Mouse (Mus musculus) cerebral cortex, adult 2 months (tissue): ENCODE results near the gene Gng12.

Experiments used
- WGBS: fragments of 180-500 bp; shearing (Covaris S2); methylation state at CpG from one replicate; pipeline ENCODE4 v1.1.7; 2018; 5-methylcytosine and 5-hydroxymethylcytosine counted together

Gene Gng12

GRCm38 (mm10) chr6:66896119-66896920 lies at the start of gene Gng12:
Gng12 (plus strand) TSS chr6:66896397.
- WGBS: under 1% methylated on average over 97 of the region's 98 CpGs

DNA sequence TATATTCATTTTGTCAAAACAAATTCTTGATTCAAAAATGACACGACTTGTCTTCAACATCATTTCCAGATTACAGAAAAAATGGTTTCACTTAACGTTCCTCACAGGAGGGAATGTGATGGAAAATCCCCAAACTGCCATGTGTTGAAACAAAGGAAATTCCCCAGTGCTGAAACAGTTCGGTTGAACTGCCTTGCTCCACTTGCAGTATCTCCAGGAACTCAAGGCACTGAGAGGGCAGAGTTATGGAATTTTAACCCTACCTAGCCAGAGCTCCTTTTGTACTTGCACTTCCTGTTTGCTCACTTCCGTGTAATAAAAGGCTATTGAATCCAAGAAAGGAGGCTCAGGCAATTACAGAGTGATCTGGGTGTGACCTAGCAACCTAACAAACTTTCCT lies 47.3 kb upstream of the Gng12 start:
- 45% methylated on average over 4 of the region's 4 CpGs for WGBS

- 89% methylated on average over 1 of the region's 1 CpGs for WGBS
Measured at GRCm38 (mm10) chr6:66858356-66858755, 37.8 kb upstream of the Gng12 start.

GRCm38 (mm10) chr6:66864463-66864862 lies 31.7 kb upstream of the Gng12 start:
- 81% methylated on average over 2 of the region's 2 CpGs for WGBS

- WGBS: 98% methylated on average over 1 of the region's 1 CpGs
Measured at GRCm38 (mm10) chr6:66866295-66866694, 29.9 kb upstream of the Gng12 start.

DNA sequence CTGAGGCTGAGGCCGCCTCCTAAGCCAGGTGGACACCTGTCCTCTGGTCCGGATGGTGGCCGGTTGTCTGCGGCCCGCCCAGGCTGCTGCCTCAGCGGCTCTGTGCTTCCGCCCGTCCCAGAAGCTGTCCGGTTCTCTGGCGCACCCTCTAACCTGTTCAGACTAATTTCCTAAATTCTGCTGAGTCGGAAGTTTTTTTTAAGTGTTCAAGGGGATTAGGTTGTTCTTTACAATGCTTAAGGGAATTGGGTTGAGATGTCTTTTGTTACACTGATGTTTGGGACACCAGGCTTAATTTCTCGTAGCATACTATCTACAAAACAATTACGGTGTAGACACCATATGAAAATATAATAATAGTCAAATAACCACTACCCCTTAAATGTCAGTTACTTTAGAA lies 19.1 kb upstream of the Gng12 start:
- 94% methylated on average over 13 of the region's 13 CpGs for WGBS

DNA sequence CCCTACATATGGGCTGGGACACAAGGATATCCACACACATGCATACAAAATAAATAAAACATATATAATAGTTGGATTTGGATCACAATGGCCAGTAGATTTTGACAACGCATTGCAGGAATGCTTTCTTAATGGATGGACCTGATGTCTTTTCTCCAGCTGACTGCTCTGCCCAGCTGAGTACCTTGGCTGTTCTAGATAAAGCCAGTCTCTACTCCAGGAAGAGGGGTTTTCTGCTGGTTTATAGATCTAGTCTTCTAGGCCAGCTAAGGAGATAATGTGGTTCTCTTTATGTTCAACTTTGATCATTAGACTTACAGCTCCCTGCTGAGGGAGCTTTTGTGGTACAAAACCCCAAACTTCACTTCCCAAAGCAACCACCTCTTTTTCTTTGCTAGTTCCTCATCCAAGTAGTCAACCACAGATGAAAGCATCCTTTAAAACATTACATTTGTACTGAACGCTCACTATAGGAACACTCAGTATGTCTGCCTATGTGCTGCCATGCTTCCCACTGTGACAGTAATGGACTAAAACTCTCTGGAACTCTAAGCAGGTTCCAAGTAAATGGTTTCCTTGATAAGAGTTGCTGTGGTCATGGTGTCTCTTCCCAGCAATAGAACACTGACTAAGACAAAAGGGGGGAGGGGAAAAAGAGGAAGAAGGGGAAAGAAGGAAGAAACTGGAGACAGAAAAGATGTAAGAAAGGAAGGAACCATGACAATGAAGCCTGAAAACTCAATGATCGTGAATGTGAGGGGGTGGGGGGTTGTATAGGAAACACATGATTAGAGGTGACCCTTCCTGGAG lies 5.6 kb upstream of the Gng12 start:
- WGBS: 88% methylated on average over 3 of the region's 3 CpGs

DNA sequence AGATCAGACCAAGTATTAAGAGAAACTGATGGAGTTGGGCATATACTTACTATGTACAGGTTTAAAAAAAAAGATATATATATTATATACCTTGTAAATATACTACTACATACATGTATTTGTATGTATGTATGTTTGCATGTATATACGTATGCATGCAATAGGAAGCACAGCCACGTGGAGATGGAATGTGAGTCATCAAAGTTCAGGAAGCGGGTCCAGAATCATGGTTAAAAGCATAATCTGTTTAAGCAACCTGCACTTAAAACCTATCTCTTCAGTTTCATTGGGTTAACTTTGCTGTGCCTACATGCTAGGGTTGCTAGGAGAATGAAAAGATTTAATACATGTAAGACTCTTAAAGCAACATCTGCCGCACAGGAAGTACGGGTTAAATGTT lies 2.2 kb upstream of the Gng12 start:
- WGBS: 75% methylated on average over 5 of the region's 5 CpGs

DNA sequence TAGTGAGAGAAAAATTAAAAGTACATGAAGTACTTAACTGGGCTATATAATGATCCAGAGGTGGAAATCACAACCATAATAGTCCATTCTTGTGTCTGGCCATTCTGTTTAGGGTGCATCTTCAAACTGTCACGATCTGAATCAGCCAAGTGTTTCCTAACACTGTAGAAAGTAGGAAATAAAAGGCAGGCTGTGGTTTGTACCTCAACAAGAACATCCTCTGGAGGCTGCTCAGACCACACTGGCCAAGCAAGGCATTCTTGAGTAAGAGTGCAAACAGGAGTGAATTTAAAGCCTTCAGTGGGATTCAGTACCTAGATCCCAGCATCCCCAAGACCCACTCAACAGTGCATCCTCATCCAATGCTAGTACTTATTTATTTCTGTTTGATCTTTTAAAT lies 1.2 kb upstream of the Gng12 start:
- 27% methylated on average over 1 of the region's 1 CpGs for WGBS

GRCm38 (mm10) chr6:66896921-66897645 lies 886 bp downstream of the Gng12 start:
- WGBS: 7% methylated on average over 25 of the region's 25 CpGs

GRCm38 (mm10) chr6:66897994-66898393 lies 1.8 kb downstream of the Gng12 start:
- WGBS: 46% methylated on average over 4 of the region's 4 CpGs

DNA sequence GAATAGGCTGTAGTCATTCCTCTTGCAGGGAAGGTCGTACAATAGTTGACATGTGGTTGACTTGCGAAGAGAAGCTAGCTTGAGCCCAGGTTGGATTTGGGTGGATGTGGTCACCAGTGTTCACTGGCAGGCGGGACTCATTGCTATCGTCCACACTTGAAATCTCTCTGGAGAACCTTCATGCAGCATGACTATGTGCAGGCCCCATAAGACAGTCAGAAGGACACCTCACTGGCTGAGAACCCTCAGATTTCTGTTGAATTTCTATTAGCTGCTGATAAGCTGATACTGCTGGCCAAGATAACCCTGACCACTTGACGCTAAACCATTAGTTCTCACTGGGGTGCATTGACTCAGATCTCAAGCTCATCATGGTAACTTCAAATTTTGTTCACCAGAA lies 5.7 kb downstream of the Gng12 start:
- WGBS: 89% methylated on average over 5 of the region's 5 CpGs

- WGBS: 40% methylated on average over 9 of the region's 9 CpGs
Measured at GRCm38 (mm10) chr6:66903206-66903605, 7.0 kb downstream of the Gng12 start.

DNA sequence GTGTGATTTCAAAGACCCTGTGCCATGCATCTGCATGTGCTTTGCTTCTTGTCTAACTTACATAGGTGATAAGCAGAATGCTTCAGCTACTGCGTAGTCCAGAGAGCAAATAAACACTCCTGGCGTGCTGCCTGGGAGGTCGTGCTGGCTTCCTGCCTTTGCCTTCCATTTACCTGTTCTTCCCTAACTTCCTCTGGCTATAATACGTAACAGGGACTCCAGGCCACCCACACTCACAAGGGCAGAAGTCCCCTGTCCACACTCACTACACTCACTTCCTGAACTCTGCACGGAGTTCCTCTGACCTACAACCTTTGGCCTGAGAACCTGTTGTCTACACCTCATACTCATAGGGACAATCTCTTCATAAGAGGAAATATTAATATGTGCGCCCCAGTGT lies 7.5 kb downstream of the Gng12 start:
- 75% methylated on average over 6 of the region's 6 CpGs for WGBS

DNA sequence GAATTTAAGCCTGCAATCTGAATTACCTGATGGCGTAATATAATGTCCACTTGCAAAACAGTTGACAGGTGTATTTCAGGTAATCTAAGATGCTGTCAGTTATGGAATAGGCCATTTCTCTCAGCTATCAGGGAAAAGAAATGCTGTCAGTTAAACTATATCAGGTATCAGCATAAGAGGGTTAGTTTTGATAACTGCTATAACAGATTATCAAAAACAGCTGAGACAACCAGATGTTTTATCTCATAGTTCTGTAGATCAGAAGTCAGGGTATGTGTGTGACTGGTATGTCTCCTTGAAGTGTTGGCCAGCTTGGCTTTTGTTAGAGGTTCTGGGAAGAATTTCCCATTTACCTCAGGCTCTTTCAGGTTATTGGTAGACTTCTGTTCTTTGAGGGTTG lies 10.0 kb downstream of the Gng12 start:
- 97% methylated on average over 1 of the region's 1 CpGs for WGBS

DNA sequence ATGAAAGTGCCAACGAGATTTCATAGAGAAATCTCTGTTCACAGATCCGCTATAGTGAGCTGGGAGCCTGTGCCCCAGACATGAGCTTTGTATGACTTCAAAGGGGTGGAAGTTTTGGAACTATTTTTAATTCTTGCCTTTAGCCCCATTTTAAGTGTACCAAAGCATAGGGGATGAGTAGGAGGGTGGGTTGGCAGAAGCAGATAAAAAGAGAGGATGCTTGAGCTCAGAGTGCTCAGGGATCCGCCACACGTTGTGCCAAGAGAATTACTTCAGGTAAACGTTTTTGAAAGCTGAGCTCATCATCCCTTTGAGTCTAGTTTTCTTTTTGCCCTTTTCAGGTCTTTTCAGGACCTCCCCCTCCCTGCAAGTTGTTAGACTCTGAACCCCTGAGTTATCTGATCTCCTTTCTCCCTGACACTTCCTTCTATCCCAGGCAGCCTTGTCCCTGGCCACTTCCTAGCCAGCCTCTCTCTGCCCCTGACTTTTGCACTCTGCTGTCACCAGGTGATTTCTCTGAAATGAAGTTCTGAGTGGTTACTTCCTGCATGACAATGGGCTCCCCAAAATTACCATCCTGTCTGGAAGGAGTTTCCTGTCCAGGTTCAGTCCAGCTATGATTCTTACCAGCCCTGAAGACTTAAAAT lies 12.3 kb downstream of the Gng12 start:
- WGBS: 50% methylated on average over 5 of the region's 5 CpGs

DNA sequence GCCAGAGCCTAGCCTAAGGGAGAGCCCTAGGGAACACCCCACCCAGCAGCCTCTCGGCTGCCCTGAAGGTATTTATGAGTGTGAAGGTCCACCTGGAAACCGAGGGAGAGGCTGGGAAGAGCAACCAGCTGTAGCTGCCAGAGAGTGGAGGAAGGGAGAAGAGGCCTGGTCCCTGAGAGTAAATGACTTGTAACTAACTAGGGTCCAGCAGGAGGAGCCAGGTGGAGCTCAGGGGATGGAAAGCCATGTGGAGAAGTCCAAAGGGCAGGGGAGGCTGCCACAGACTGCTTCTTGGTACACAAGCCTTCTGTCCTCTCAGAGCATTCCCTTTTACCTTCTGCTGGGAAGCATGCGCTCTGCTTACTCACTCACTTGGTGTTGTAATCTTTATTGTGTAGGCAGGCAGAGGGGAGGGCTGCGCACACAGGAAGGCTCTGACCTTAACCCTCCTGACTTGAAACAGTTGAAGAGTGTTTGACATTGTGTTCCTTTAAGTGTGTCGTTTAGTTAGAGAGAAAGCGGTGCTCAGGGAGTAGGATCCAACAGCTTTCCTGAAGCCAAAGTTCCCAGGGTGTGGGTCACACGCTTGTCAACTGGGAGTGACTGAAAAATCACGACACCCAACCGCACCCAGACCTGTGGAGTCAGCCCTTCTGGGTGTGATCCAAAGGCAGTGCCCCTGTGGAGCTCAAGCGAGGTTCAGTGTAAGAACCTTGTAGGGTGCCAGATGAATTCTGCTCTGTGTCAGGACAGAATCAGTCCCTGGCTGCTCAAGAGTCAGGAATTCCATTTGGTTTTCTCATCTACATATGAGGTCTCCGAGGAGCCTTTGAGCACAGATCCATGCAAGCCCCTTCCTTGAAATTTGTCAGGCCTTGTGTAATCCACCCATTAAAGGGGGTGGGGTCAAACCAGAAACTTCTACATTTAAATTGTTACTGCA lies 14.6 kb downstream of the Gng12 start:
- 70% methylated on average over 11 of the region's 11 CpGs for WGBS

- WGBS: 88% methylated on average over 1 of the region's 1 CpGs
Measured at GRCm38 (mm10) chr6:66913355-66913754, 17.2 kb downstream of the Gng12 start.

DNA sequence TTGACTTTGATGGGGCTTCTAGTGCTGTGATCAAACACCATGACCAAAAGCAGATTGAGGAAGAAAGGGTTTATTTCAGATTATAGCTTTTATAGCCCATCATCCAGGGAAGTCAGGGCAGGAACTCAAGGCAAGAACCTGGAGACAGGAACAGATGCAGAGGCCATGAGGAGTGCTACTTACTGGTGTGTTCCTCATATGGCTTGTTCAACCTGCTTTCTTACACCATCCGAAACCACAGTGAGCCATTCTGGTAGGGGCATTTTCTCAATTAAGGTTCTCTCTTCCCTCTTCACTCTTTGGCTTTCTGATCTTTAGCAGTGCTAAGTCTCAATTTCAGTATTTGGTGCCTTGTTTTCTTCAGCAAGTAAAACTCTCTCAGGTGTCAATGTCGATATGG lies 19.4 kb downstream of the Gng12 start:
- WGBS: 96% methylated on average over 2 of the region's 2 CpGs

GRCm38 (mm10) chr6:66917032-66917431 lies 20.8 kb downstream of the Gng12 start:
- WGBS: 89% methylated on average over 7 of the region's 7 CpGs

GRCm38 (mm10) chr6:66920786-66921185 lies 24.6 kb downstream of the Gng12 start:
- 92% methylated on average over 4 of the region's 4 CpGs for WGBS
